In the genomic region with DNA sequence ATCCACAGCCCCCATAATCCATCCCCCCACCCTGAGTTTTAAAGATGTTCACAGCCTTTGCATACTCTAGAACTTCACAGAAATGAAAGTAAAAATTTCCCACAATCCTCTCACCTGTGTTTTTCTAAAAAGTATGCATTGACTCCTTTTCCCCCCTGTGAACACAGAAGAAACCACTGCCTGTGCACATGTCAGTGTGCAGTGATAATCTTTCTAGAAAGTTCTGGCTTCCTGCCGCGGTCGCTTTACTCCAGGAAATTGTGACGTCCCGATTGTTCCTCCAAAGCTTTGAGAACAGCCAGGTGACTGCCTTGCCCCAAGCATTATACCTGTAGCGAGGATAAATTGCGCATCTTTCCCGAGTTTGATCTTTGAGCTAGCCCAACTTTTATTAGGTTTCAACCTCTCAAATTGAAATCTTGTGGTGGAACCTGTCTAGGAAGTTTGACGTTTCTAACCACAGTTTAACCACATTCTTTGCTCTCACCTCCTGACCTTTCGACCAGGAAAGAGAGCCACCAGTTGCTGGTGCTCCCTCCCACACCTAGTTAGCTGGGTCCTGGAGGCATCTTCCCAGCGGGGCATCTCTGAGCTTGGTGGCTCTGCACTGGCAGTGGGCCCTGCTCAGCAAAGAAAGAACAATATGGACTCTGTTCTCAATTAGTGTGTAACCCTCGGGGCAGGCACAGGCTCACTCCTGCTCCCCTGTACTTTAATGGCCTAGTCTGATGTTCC, we compare ENCODE assay signal across 13 mouse cellular contexts. TPM values are rescaled to one million over a fixed set of nuclear protein-coding genes. Genes with fewer than 3 reads are reported as not detected.
A peak's percentile ranks its signal among the peaks of the same experiment; 100 is the strongest.
DNase-seq lines count a peak whose midpoint lies in the region; ATAC-seq lines count a peak whose summit lies in the region.
"Had no signal": no experiment of that assay in that cellular context is flagged by ENCODE, and none has a peak within 500 bp of the region (broad histone marks: within the 10 kb centered on the region; RNA-seq: fewer than 3 reads in every experiment).

No protein-coding gene starts in this region.

- peak; percentile 9 for DNase-seq in right cerebral cortex, adult 18-20 months
- DNase-seq in right cerebral cortex, adult 2 months (ENCODE audit: low spot score in 2 of 2), result no peak
- no peak for DNase-seq in cerebellum, adult 11 months
- DNase-seq: cerebellum, adult 8-10 months; heart, postnatal 10 days; kidney, adult 11 months; liver, postnatal 0 days had no signal

- ATAC-seq in CD4-positive, CD25-positive, alpha-beta regulatory T cell, adult 4 months, result peak; percentile 88
- ATAC-seq in common myeloid progenitor, adult 5-6 weeks (replicated peaks; ENCODE audit: low read depth, poor library complexity, severe bottlenecking), result peak; percentile 39; the same call in 1 of the 2 replicates
- peak; percentile 81 for ATAC-seq in inflammation-experienced regulatory T-cells, adult 6 months
- no peak for ATAC-seq in megakaryocyte-erythroid progenitor cell, adult 5-6 weeks (replicated peaks; ENCODE audit: low FRiP score, low TSS enrichment, poor library complexity, severe bottlenecking)
- ATAC-seq in erythroid progenitor cell, adult 5-6 weeks (replicated peaks; ENCODE audit: low FRiP score, poor library complexity, severe bottlenecking), result no peak
- ATAC-seq: forebrain, embryonic 16.5 days; liver, postnatal 0 days had no signal

RNA-seq across cellular contexts. Expression of a gene that starts 15.9 kb away (rescaled TPM):
- polyA plus RNA-seq in CD4-positive, CD25-positive, alpha-beta regulatory T cell, adult 4 months (2017; shearing (Covaris generic)), result 1 to 10 TPM; 8.0 to 9.4 TPM
- total RNA-seq in common myeloid progenitor, adult 5-6 weeks (2017), result 14.4 and 19.3 TPM in 2 replicates
- polyA plus RNA-seq in inflammation-experienced regulatory T-cells, adult 6 months (2017; shearing (Covaris generic)), result 1 to 10 TPM; 2.3 to 7.5 (median 5.8) TPM
- 14.9 and 15.3 TPM in 2 replicates for total RNA-seq in megakaryocyte-erythroid progenitor cell, adult 5-6 weeks (2014; fragmentation: Nextera tagmentation)
- 23.2 and 24.9 TPM in 2 replicates for total RNA-seq in megakaryocyte-erythroid progenitor cell, adult 5-6 weeks (2017)
- 13.3 and 15.5 TPM in 2 replicates for total RNA-seq in erythroid progenitor cell, adult 5-6 weeks (2015; ENCODE audit: low replicate concordance)
- total RNA-seq in erythroid progenitor cell, adult 5-6 weeks (2017; ENCODE audit: low replicate concordance), result 10.1 and 11.7 TPM in 2 replicates

RNA-seq across cellular contexts. Expression of a gene that starts 42.9 kb away (rescaled TPM):
- 10 to 100 TPM; 12.7 to 19.2 TPM for polyA plus RNA-seq in CD4-positive, CD25-positive, alpha-beta regulatory T cell, adult 4 months (2017; shearing (Covaris generic))
- total RNA-seq in common myeloid progenitor, adult 5-6 weeks (2017), result 13.1 TPM in 2 replicates
- polyA plus RNA-seq in inflammation-experienced regulatory T-cells, adult 6 months (2017; shearing (Covaris generic)), result 1 to 10 TPM; 5.0 to 9.7 (median 7.6) TPM
- 10.6 and 12.2 TPM in 2 replicates for total RNA-seq in megakaryocyte-erythroid progenitor cell, adult 5-6 weeks (2014; fragmentation: Nextera tagmentation)
- total RNA-seq in megakaryocyte-erythroid progenitor cell, adult 5-6 weeks (2017), result 30.4 and 30.9 TPM in 2 replicates
- total RNA-seq in erythroid progenitor cell, adult 5-6 weeks (2015; ENCODE audit: low replicate concordance), result 2.5 and 6.5 TPM in 2 replicates
- total RNA-seq in erythroid progenitor cell, adult 5-6 weeks (2017; ENCODE audit: low replicate concordance), result 1.2 and 3.0 TPM in 2 replicates

Comparison
In these comparisons a context has a peak if more than half of its experiments do, and no peak if none do; other contexts are left out.
1. ATAC-seq: peak in CD4-positive, CD25-positive, alpha-beta regulatory T cell, adult 4 months (single experiment), common myeloid progenitor, adult 5-6 weeks (single experiment) and inflammation-experienced regulatory T-cells, adult 6 months (single experiment); none in megakaryocyte-erythroid progenitor cell, adult 5-6 weeks (single experiment) and erythroid progenitor cell, adult 5-6 weeks (single experiment).